Mouse (Mus musculus) left cerebral cortex, adult 11 months (tissue): ENCODE measurements around the gene Tceal8.
A peak's percentile ranks its signal among the peaks of the same experiment; 100 is the strongest.
"Not testable (repeated sequence)": the region's sequence is repeated elsewhere in the genome, so short reads cannot be mapped to it uniquely, and the experiment has no call there.

ENCODE experiments used
- DNase-seq: peaks from one replicate; pipeline ENCODE4 v3.0.0; 2022; ENCODE audit warnings: low spot score

The Tceal8 gene

DNA sequence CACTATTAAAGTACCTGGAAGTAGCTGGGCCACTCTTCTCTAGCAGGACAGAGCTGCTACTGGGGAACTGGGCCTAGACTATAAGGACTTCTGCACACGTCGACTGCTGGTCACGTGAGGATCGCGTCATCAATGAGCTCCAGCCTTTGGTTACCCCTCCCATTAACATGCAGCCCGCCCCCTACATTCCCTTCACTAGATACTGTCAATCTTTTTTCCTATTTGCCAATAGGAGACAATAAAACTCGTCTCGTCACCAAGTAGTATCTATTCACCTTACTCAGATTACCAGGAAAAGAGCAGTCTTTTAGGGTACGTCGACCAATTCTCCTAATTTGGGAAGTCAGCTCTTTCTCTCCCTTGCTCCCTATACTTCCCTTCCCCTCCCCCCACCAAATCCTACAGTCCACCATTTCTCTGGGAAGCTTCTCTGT lies at the start of gene Tceal8:
Gene Tceal8 (minus strand): TSS at position 225 of the 434 bp plus-strand sequence.
- peak; percentile 71 for DNase-seq

DNA sequence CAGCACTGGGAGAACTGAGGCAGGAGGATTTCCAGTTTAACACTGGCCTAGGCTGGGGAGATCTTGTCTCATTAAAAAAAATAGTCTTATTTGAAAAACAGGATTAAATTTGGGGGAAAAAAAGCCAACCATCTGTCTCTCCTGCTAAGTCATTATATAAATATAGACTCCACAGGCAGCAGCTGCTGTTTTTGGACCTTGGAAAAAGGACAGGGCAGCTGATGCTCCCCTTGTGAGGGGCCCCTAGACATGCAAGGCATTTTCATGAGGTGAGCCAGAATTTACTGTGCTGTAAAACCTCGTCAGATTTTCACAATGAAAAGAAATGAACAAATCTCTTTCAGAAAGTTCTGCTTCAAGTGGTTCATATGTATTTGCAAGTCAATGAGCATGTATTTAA lies 44.2 kb upstream of the Tceal8 start:
- no peak for DNase-seq

DNA sequence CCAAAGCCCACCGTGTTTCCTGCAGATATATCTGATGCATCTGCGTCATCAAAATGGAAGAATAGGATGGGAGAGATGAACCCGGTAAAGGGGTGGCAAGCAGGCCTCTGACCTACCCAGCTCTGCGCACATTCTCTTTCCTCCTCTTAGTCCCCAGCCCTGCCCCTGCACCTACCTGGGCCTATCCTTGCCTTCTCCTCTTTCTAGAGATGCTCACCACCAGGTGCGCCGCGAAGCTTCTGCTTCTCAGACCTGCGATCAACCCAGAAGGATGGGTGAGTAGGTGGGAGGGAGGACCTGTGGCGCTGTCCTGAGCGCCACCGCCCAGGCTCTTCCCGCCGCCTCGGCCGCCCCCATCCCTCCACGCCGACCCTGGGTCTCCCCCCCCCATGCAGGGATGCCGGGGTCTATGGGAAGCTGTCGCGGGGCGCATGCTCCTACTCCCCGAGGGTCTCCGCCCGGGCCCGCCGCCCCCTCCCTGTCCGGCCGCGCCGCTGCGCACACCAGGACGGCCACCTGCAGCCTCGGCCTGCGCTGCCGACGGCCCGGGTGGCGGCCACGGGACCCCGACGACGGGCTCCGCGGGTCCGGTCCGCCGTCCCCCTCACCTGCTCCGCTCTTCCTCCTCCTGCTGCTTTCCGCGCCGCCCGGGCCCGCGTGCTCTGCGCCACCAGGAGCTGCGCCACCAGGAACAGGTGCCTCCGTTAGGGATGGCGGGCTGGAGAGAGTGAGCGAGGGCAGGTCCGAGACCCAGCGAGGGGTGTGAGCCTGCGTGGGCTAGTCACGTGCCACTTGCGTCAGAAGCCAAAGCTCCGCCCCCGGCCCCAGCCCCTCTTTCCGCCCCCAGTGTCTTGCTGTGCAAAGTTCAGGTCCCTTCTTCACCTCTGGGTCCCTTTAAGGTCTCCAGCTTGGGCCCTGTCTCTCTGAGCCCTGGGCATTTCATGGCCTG lies 42.9 kb upstream of the Tceal8 start, which contains the start of the genes Tceal7 and Bex1:
Gene Tceal7 (plus strand): TSS at position 51 of the 949 bp plus-strand sequence.
Gene Bex1 (minus strand): TSS at position 785 of the 949 bp plus-strand sequence.
- DNase-seq = not testable (repeated sequence)

DNA sequence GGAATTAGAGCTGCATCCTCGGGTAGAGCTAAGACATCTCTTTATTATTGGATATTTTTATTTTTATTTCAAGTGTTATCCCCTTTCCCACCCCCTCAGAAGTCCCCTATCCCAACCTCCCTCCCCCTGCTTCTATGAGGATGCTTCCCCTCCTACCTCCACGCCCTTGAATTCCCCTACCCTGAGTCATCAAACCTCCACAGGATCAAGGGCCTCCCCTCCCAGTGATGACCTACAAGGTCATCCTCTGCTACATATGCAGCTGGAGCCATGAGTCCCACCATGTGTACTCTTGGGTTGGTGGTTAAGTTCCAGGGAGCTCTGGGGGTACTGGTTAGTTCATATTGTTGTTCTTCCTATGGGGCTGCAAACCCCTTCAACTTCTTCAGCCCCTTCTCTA lies 41.3 kb upstream of the Tceal8 start:
- DNase-seq = no peak

DNA sequence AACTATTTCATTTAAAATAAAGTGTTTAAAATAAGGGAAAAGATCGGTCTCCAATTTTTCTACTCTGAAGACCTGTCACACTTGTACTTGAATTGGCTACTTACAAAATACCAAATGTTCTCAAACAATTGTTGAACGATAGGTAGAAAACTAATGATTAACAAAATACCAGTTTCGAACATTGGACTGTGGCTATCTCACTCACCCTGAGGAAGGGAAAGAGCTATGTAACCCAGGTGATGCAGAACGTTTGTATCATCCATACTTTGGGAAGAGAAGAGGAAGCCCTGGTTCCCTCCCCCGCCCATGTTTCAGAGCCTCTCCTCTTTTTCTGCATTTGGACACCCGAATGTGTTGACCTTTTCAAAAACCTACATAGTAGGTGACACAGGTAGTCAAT lies 32.3 kb upstream of the Tceal8 start:
- no peak for DNase-seq

DNA sequence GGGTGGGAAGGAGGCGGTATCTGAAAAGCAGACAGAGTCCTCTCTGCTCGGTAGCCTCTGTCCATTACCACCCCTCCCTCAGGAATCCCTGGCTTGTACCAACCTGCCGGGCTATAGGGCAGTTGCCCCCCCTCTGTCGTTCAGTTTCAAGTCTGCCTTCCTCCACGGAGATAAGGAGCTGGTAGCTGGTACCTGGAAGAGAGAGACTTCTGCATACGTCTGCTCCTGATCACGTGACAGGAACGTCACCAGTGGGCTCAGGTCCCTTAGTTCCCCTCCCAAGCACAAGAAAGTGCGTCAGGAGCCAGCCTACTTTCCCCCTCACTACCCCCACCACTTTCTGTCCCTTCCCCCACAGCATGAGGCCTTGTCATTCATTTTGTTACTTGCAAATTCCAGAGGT lies 31.5 kb upstream of the Tceal8 start, which contains the start of gene Tceal5:
Gene Tceal5 (minus strand): TSS at position 213 of the 403 bp plus-strand sequence.
- peak; percentile 39 for DNase-seq

DNA sequence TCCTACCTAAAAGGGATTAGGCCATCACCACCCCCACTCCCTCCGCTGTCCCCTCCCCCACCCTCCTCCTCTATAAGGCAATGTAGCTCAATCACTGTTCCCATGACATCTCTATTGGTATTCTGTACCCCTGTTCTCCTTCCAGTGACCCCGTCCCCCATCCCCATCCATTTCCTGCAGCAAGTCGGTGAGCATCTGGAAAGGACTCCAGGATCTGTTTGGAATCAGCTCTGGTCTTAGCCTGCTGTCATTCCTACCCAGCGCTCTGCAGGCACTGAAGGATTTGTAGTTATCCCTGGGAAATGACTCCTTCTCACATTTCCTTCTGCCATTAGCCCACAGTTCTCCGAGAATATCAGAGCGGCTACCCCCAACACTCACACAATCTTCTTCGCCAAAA lies 31.1 kb upstream of the Tceal8 start:
- no peak for DNase-seq

DNA sequence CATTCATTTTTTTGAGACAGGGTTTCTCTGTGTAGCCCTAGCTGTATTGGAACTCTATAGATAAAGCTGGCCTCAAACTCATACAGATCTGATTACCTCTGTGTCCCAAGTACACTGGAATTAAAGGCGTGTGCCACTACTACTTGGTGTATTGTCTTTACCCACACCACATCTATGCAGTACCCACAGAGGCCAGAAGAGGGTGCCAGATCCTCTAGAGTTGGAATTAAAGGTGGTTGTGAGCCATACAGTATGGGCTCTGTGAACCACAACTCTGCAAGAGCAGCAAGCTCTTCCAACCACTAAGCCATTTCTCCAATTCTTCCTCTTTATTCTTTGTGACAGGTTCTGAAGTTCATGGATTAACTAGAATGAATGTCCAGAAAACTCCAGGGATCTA lies 24.7 kb upstream of the Tceal8 start:
- no peak for DNase-seq

DNA sequence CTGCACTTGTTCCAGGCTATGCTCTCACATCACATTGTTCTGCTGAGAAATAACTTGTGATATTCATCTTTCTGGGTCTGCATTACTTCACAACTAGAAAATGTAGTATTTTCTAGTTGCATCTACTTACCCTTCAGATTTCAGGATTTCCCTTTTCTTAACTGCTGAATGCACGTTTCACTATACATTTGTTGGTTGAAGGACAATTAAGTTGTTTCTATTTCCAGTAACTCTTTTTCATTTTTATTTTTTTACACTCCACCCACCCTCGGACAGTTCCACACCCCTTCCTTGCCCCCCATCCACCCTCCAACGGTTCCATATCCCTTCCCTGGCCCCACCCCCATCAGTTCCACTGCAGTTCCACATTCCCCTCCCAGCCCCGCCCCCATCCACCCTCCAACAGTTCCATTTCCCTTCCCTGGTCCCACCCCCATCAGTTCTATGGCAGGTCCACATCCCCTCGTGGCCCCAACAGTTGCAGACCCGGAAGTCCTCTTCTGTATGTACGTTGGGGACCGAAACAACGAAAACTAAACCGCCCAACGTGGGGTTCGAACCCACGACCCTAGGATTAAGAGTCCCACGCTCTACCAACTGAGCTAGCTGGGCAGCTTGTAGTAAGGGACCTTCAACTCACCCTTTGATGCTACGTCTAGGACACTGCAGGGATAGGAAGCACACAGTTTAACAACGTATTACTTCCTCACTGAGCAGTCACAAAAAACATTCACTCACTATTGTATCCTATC lies 23.2 kb upstream of the Tceal8 start:
- no peak for DNase-seq

DNA sequence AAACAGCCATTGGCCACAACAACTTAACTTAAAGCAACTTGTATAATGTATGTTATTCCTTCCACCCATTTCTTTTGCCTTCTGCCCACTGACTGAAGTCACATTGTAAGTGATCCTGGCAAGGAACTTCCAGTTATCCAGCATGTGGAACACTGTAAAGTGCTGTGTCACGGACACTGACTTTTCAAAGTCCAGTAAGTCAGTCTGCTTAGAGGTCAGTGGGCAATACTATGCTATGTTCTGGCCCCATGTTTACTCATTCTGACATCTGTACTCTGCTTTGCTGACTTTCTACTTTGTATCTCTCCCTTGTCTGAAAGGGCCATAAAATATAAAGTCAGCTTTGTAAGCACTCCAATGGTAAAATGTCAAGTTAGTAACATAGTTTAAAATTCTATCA lies 11.0 kb upstream of the Tceal8 start:
- no peak for DNase-seq

DNA sequence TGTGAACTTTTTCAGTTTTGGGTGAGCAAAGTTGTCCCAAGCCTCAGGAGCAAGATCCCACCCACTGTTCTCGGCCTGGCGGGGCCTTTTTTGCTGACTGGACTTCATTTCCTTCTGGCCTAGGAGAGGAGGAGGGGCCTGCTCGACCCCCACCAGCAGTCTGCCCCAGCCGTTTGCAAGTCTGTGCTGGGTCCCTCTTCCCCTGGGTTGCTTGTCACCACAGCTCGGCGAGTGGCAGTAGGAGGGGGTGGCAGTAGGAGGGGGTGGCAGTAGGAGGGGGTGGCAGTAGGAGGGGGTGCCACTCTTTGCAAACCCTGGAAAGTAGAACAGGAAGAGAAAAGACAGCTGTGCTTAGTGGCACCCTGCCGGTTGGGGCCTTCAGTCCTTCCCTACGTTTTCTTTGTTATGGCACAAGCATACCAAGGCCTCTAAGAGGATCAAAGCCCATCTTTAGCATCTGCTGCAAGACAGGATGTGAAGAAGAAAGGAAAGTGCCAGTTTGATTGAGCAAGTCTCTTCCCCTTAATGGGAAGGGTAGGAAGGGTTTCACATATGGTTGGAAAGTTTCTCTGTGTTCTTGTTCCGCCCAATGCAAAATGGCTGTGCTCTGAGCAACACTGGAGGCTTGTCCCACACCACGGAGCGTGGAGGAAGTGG lies 8.9 kb upstream of the Tceal8 start:
- DNase-seq = no peak

DNA sequence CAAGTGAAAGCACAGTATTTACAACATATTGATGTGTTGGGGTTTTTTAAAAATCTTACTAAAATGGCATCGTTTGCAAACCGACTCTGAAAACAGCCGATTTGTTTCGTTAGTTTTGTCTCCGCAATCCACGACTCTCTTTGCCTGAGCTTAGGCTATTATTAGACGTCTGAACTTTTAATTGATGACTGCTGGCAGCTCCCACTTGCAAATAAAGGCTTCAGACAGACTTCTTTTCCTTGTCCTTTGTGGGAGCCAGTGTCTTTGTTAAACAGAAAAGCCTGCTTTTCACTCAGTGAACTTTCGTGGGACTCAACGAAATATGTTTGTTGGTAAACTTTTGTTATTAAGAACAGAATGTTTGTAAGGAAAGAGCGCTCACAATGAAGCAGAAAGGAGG lies 644 bp upstream of the Tceal8 start:
- DNase-seq = no peak

DNA sequence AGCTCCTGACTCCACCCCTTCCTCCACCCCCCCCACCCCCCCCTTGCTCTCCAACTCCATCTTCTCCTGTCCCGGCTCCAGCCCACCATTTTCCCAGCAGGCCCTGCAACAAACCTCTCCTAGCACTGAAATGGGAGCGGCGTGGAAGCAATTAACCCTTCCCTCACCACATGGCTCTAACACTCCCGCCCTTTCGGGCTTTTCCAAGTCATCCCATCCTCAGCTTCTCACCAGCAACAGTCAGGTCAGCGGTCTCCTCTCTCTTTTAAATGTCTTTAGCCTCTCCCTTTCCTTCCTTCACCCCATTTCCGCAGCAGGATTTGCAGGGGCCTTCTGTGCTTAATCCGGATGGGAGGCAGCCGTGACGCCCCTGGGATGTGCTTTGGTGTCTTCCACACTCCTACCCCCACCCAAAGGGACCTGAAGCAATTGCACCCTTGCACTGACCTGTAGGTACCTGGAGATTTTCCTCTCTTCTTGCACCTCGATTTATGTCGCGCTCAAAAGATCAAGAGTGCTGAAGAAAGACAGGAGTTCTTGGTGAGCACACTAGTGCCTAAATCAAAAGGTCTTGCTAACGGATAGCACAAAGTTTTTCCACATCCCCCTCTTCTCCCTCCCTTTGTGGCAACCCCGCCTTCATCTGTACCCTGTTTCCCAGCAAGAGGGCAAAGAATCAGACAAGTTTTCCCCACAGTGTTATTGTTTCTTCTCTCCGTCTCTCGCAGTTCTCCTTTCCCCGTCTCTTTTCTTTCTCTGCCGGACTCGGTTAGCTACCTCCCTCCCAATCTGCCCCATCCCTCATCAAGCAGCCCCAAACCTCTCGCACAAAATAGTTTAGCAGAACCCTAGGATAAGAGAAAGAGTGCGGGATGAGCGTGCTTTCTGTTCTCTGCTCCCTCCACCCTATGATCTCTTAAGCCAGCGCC lies 689 bp downstream of the Tceal8 start:
- peak; percentile 28 for DNase-seq

DNA sequence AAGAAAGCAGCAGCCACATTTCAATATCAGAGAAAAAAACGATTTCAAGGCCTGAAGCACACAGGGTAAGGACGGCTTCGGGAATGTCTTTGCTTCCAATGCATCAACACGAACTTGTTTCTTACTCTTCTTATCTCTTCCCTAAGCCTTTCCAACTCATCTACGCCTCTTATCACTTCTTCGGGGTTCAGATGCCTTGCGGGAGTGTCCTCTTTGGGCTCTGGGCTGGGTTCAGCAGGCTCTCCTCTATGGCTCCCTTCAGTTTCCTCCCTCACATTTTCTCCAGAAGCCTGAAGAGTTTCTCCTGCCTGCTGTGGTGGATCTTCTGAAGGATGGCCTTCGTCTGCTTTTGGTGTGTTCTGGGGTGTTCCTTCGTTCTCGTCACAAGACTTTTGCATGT lies 1.5 kb downstream of the Tceal8 start:
- no peak for DNase-seq

DNA sequence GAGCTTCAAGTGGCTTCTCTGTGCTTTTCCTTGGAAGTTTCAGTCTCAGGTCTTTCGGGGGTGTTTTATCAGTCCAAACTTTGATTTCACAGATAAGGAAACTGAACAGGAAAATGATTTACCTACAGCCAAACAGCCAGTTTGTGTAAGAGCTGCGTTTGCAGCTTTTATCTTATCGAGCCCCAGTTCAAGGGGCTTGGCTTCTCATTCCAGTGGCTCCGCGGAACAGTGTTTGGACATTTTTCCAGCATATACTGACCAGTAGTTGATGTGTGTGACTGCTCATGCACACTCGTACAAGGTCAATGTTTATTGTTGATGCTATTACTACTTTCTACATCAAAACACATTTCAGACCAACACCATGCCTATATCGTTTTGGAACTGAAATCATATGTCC lies 27.9 kb downstream of the Tceal8 start:
- DNase-seq = no peak

DNA sequence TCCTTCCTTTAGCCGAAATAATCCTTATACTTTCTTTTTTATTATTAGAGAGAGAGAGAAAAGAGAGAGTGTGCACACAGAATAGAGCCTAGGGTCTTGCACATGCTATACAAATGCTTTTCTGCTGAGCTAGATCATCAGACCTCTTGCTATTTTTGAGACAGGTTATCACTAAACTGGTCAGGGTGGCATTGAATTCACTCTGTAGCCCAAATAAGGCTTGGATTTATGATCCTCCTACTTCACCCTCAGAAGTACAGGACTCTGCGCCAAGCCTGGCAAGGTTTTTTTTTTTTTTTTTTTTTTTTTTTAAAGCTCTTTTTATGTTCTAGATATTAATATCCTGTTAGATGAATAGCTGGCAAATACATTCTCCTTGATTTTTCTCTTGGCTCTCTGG lies 28.4 kb downstream of the Tceal8 start:
- DNase-seq = no peak

DNA sequence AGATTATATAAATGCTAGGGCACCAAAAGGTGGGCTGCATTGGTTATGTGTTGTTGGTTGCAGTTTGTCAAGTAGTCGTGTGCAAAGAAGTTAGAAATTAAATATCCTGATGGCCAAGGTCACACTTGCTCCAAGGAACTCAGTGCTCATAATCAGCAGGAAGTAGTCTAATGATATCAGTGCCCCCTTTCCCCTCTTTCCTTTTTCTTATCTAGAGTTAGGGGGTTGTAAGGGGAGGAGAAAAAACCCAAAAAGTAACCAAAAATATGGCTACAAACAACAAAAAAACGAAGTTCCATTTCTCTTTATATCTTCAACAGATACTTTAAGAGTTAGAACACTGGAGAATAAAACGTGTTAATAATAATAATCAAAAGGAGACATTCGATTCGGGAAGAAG lies 30.8 kb downstream of the Tceal8 start:
- DNase-seq = no peak

DNA sequence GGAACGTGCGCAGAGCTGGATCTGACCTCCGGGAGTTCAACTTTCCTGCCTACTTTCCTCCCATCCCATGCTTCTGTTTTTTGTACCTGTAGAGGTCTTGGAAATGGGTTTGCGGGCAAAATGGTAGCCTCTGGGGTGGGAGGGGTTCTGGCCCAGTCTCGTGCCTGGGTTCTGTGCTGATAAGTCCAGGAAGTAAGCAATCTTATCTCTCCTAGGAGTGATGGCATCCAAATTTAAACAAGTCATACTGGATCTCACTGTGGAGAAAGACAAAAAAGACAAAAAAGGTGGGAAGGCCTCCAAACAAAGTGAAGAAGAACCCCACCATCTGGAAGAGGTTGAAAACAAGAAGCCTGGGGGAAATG lies 32.5 kb downstream of the Tceal8 start:
- not testable (repeated sequence) for DNase-seq

DNA sequence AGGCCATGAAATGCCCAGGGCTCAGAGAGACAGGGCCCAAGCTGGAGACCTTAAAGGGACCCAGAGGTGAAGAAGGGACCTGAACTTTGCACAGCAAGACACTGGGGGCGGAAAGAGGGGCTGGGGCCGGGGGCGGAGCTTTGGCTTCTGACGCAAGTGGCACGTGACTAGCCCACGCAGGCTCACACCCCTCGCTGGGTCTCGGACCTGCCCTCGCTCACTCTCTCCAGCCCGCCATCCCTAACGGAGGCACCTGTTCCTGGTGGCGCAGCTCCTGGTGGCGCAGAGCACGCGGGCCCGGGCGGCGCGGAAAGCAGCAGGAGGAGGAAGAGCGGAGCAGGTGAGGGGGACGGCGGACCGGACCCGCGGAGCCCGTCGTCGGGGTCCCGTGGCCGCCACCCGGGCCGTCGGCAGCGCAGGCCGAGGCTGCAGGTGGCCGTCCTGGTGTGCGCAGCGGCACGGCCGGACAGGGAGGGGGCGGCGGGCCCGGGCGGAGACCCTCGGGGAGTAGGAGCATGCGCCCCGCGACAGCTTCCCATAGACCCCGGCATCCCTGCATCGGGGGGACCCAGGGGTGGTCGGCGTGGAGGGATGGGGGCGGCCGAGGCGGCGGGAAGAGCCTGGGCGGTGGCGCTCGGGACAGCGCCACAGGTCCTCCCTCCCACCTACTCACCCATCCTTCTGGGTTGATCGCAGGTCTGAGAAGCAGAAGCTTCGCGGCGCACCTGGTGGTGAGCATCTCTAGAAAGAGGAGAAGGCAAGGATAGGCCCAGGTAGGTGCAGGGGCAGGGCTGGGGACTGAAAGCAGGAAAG lies 33.1 kb downstream of the Tceal8 start, which contains the start of gene Bex4:
Gene Bex4 (plus strand): TSS at position 170 of the 813 bp plus-strand sequence.
- DNase-seq = not testable (repeated sequence)

DNA sequence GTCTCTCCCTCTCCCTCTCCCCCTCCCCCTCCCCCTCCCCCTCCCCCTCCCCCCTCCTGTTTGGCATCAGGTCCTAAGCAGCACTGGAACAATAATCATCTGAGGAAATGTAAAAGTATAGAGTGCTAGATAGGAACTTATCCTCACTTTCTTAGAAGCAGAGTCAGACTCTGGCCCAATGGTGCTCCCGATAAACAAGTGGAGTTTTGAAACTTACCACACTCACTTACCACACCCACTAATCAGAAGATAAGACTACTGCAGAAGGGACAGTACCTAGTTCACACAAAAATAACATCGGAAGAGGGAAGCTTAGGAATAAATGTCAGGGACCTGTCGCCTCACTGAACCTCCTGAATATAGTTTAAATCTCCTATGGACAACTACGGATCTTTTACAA lies 36.6 kb downstream of the Tceal8 start:
- DNase-seq = no peak
